Mouse (Mus musculus) heart, adult 9 months (tissue): ENCODE measurements around the gene Macf1.

Source experiments
- DNase-seq, 2 experiments: peaks; one replicate each; pipeline ENCODE4 v3.0.0; 2022; ENCODE audit warnings: low spot score in 2 of 2

The Macf1 gene

GRCm38 (mm10) chr4:123446754-123447153 lies 237.4 kb downstream of the Macf1 start:
- DNase-seq, result no peak

- DNase-seq, result peak; percentile 61 to 69
Observed at GRCm38 (mm10) chr4:123446221-123446620, 237.9 kb downstream of the Macf1 start.

GRCm38 (mm10) chr4:123438414-123438813 lies 245.7 kb downstream of the Macf1 start:
- peak; percentile 88 to 89 for DNase-seq

- no peak for DNase-seq
Observed at GRCm38 (mm10) chr4:123433171-123433570, 251.0 kb downstream of the Macf1 start.

GRCm38 (mm10) chr4:123431936-123432335 lies 252.2 kb downstream of the Macf1 start:
- DNase-seq, result no peak

- no peak for DNase-seq
Observed at GRCm38 (mm10) chr4:123427900-123428684, 256.1 kb downstream of the Macf1 start.

GRCm38 (mm10) chr4:123427271-123427899 lies 256.8 kb downstream of the Macf1 start:
- peak in 1 of 2 experiments; percentile 75 for DNase-seq

GRCm38 (mm10) chr4:123426429-123427080 lies 257.6 kb downstream of the Macf1 start:
- DNase-seq, result no peak

- DNase-seq, result peak; percentile 64 to 69
Observed at GRCm38 (mm10) chr4:123425672-123426272, 258.4 kb downstream of the Macf1 start.

GRCm38 (mm10) chr4:123424050-123424449 lies 260.1 kb downstream of the Macf1 start:
- no peak for DNase-seq

GRCm38 (mm10) chr4:123422828-123423227 lies 261.3 kb downstream of the Macf1 start:
- DNase-seq, result peak; percentile 79 to 86

- no peak for DNase-seq
Observed at GRCm38 (mm10) chr4:123418032-123418431, 266.1 kb downstream of the Macf1 start.

GRCm38 (mm10) chr4:123417478-123417877 lies 266.7 kb downstream of the Macf1 start:
- DNase-seq, result no peak

GRCm38 (mm10) chr4:123416829-123417228 lies 267.3 kb downstream of the Macf1 start:
- DNase-seq, result no peak

GRCm38 (mm10) chr4:123415566-123415965 lies 268.6 kb downstream of the Macf1 start:
- DNase-seq, result no peak

GRCm38 (mm10) chr4:123413876-123414275 lies 270.3 kb downstream of the Macf1 start:
- DNase-seq, result no peak

GRCm38 (mm10) chr4:123412981-123413380 lies 271.2 kb downstream of the Macf1 start:
- DNase-seq, result no peak

- DNase-seq, result no peak
Observed at GRCm38 (mm10) chr4:123412528-123412878, 271.7 kb downstream of the Macf1 start.

- DNase-seq, result peak; percentile 91 to 92
Observed at GRCm38 (mm10) chr4:123411732-123412527, 272.2 kb downstream of the Macf1 start.

- peak; percentile 70 to 72 for DNase-seq
Observed at GRCm38 (mm10) chr4:123411006-123411731, 273.0 kb downstream of the Macf1 start.

GRCm38 (mm10) chr4:123409752-123410151 lies 274.4 kb downstream of the Macf1 start:
- no peak for DNase-seq
